Mouse (Mus musculus): ENCODE data around the gene Hspb2.

Hspb2 gene

DNA sequence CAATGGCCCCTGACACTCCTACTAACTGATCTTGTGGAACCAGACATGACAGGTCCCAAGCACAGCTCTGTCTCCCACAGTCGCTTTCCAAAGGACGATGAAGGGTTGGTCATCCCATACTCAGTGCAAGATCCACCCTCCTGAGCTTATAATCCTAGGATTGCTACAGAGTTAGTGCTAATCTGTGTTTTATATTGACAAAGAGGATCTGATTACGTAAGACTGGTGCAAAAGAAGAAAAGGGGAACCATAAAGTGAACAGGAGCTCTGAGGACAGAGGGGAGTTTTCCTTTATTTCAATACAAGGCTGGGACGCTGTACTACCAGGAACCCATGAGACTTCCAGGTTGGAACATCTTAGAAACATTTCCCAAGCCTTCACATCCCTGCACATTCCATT lies 40.8 kb downstream of the Hspb2 start:
- DNase-seq (ENCODE audit: low read depth, low spot score), result no peak

DNA sequence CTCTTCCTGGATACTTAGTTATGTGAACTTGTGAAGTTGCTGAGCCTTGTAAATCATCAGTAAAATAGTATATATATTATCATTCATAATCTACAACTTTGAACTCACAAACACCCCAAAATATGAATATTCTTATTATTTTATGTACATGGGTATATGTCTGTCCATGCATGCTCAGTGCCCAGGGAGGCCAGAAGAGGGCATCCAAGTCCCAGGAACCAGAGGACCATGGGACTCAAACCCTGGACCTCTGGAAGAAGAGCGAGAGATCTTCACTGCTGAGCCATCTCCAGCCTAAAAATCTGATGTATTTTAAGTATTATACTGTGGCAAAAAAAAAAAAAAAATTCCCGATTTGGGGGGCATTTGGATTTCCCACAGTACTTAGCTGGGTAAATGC lies 43.0 kb downstream of the Hspb2 start:
- DNase-seq (ENCODE audit: low read depth, low spot score), result no peak

DNA sequence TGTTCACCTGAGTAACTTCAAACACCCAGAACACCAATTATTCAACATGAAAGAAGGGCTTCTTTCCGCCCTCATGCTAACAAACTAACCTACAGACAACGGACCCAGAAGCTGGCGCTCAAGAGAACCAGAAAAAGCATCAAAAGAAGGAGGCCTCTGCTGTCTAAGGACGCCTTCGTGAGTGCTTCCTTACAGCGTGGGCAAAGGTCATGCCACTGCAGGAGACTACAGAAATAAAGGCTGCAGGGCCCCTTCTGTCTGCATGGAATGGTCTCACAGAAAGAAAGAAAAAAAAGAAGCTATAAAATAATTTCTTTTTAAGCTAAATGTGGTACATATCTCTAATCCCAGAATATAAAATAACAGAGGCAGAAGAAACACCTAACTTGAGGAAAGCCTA lies 47.2 kb downstream of the Hspb2 start:
- no peak for DNase-seq (ENCODE audit: low read depth, low spot score)
